8 mouse cellular contexts compared by ENCODE assay signal in genomic region chr13:64344082-64344501, GRCm38 (mm10). TPM values are rescaled to one million over a fixed set of nuclear protein-coding genes. Genes with fewer than 3 reads are reported as not detected.
DNase-seq lines count a peak whose midpoint lies in the region; ATAC-seq and TF ChIP-seq lines count a peak whose summit lies in the region.

No protein-coding gene starts in this region.

- H3K4me3 ChIP-seq in MEL (ENCODE audit: control insufficient read depth in 1 of 2, insufficient read depth in 1 of 2, low read depth in 2 of 2, low read length in 2 of 2) (no peak overlapping the region), macrophage (ENCODE audit: inconsistent target) (peak overlapping the region; percentile 34)
- H3K4me3 ChIP-seq in hindbrain, embryonic 13.5 days, result peak overlapping the region; percentile 47
- H3K4me3 ChIP-seq in left cerebral cortex, adult 2 months, result peak overlapping the region; percentile 47

- peak overlapping the region; percentile 68 for H3K4me2 ChIP-seq in hindbrain, embryonic 13.5 days

- no peak for TF ChIP-seq RAD21 in MEL (IDR thresholded peaks at IDR 0.05; ENCODE audit: low read depth, low read length)

- TF ChIP-seq CTCF in MEL (IDR thresholded peaks at IDR 0.05 in 2 of 3, conservative IDR thresholded peaks at IDR 0.05 in 1 of 3; ENCODE audit: control insufficient read depth in 1 of 3, insufficient read depth in 1 of 3, low read depth in 2 of 3, low read length in 3 of 3, poor library complexity in 1 of 3, severe bottlenecking in 1 of 3), result no peak
- no peak for TF ChIP-seq CTCF in left cerebral cortex, adult 2 months (IDR thresholded peaks at IDR 0.05)

- H3K79me2 ChIP-seq in MEL (ENCODE audit: control insufficient read depth, insufficient read depth, low read length, poor library complexity) (no peaks in the 10 kb centered on the region), macrophage (ENCODE audit: inconsistent target) (no peaks in the 10 kb centered on the region)

- DNase-seq in MEL (ENCODE audit: low read depth, low spot score), result no peak
- DNase-seq in cerebellum, adult 18-20 months, result peak; percentile 59 to 65
- DNase-seq in forelimb bud, embryonic 11.5 days (ENCODE audit: low read depth, low spot score), result peak; percentile 39
- DNase-seq in left cerebral cortex, adult 2 months (ENCODE audit: extremely low spot score in 1 of 2, low spot score in 2 of 2), result peak; percentile 34 to 39
- DNase-seq in right cerebral cortex, postnatal 25 days, result peak; percentile 43
- DNase-seq in thymus, postnatal 36 days, result no peak

- WGBS in hindbrain, embryonic 13.5 days, result under 1% methylated on average over 9 of the region's 9 CpGs
- WGBS in macrophage (ENCODE audit: missing documents), result 14% methylated on average over 8 of the region's 9 CpGs

- TF ChIP-seq POLR2A in MEL (IDR thresholded peaks at IDR 0.05; ENCODE audit: control insufficient read depth in 1 of 2, insufficient read depth in 1 of 2, low read depth in 1 of 2, low read length in 2 of 2, poor library complexity in 1 of 2), result no peak

- ATAC-seq in hindbrain, embryonic 13.5 days (ENCODE audit: low FRiP score), result peak; percentile 90

- no peaks in the 10 kb centered on the region for H3K9me3 ChIP-seq in MEL (replicated peaks; ENCODE audit: insufficient read depth, low read length)
- H3K9me3 ChIP-seq in hindbrain, embryonic 13.5 days, result no peaks in the 10 kb centered on the region

- H3K4me1 ChIP-seq in MEL (ENCODE audit: control insufficient read depth in 1 of 2, insufficient read depth in 2 of 2, low read length in 2 of 2), result no peaks in the 10 kb centered on the region
- peaks cover 4% of the 10 kb centered on the region; the same call in 1 of the 2 replicates for H3K4me1 ChIP-seq in hindbrain, embryonic 13.5 days (replicated peaks)

- H3K36me3 ChIP-seq in MEL (ENCODE audit: control insufficient read depth in 1 of 2, insufficient read depth in 2 of 2, low read length in 2 of 2) (no peaks in the 10 kb centered on the region), macrophage (ENCODE audit: inconsistent target) (no peaks in the 10 kb centered on the region)
- H3K36me3 ChIP-seq in hindbrain, embryonic 13.5 days, result no peaks in the 10 kb centered on the region

- H3K27ac ChIP-seq in MEL (ENCODE audit: control insufficient read depth, low read depth, low read length) (no peak overlapping the region), macrophage (no peak overlapping the region)
- no peak overlapping the region for H3K27ac ChIP-seq in hindbrain, embryonic 13.5 days
- peak overlapping the region; percentile 90 for H3K27ac ChIP-seq in left cerebral cortex, adult 2 months

- intact Hi-C loops in left cerebral cortex, adult 2 months (cut with DNase I), result loop anchor here (1.0 kb wide), 1 partner anchor 32 kb away; the partner anchor contains the start of gene Aaed1

- no peak overlapping the region for H3K9ac ChIP-seq in MEL (ENCODE audit: control insufficient read depth, low read depth, low read length, poor library complexity, severe bottlenecking)
- H3K9ac ChIP-seq in hindbrain, embryonic 13.5 days, result peak overlapping the region; percentile 70

- no peaks in the 10 kb centered on the region; a peak in 1 of 4 replicates for H3K27me3 ChIP-seq in MEL (ENCODE audit: control insufficient read depth in 1 of 2, insufficient read depth in 2 of 2, low read length in 2 of 2)
- no peaks in the 10 kb centered on the region for H3K27me3 ChIP-seq in hindbrain, embryonic 13.5 days

- TF ChIP-seq EP300 in MEL (IDR thresholded peaks at IDR 0.05; ENCODE audit: low read depth in 1 of 2, low read length in 2 of 2), result no peak

TF ChIP-seq in MEL, 35 proteins besides CTCF, POLR2A, EP300 and RAD21:
- no peak for TF ChIP-seq TAL1 (IDR thresholded peaks at IDR 0.05; ENCODE audit: low read length)
- peak; percentile 67 for TF ChIP-seq HCFC1 (IDR thresholded peaks at IDR 0.05; ENCODE audit: low read depth, low read length)

RNA-seq across cellular contexts. Expression of gene Ctsl, which starts 26.6 kb away (rescaled TPM):
- total RNA-seq in MEL (2012; rRNA removed), result 20.1 and 22.5 TPM in 2 replicates
- polyA plus RNA-seq in MEL (2012; ENCODE audit: insufficient read depth in 1 of 2, insufficient read length in 2 of 2, low read depth in 1 of 2, low replicate concordance in 2 of 2, missing spikeins in 1 of 2) (10 to 100 TPM in 1 of 2 experiments, not detected in 1; 39.2 TPM), macrophage (2018) (822 to 3,190 TPM (median 998 TPM) in 3 replicates)
- polyA plus RNA-seq in hindbrain, embryonic 13.5 days (2015; fragmentation: Nextera tagmentation; extraction: Ambion mirVana), result 129 and 131 TPM in 2 replicates
- total RNA-seq in left cerebral cortex, adult 2 months (2021), result 100 to 1,000 TPM; 120 to 129 TPM
- 100 to 1,000 TPM in 15 of 26 experiments, 10 to 100 TPM in 11; 28.8 to 498 (median 136) TPM for total RNA-seq in macrophage (2018; cell fraction: chromatin; rRNA removed)
- total RNA-seq in macrophage (2018; cell fraction: cytosol; rRNA removed), result 1,000 to 10,000 TPM in 1 of 26 experiments, 100 to 1,000 TPM in 25; 292 to 1,007 (median 547) TPM
- 1,000 to 10,000 TPM in 1 of 26 experiments, 100 to 1,000 TPM in 25; 266 to 1,797 (median 504) TPM for total RNA-seq in macrophage (2018; cell fraction: nucleus; rRNA removed)

RNA-seq across cellular contexts. Expression of gene Aaed1, which starts 31.6 kb away (rescaled TPM):
- 4.2 and 4.4 TPM in 2 replicates for total RNA-seq in MEL (2012; rRNA removed)
- 100 to 1,000 TPM in 1 of 2 experiments, 10 to 100 TPM in 1; 13.5 to 190 TPM for polyA plus RNA-seq in MEL (2012; ENCODE audit: insufficient read depth in 1 of 2, insufficient read length in 2 of 2, low read depth in 1 of 2, low replicate concordance in 2 of 2, missing spikeins in 1 of 2)
- 15.8 and 16.7 TPM in 2 replicates for polyA plus RNA-seq in hindbrain, embryonic 13.5 days (2015; fragmentation: Nextera tagmentation; extraction: Ambion mirVana)
- 10 to 100 TPM; 19.0 to 20.8 TPM for total RNA-seq in left cerebral cortex, adult 2 months (2021)
- total RNA-seq in macrophage (2018; cell fraction: chromatin; rRNA removed), result 10 to 100 TPM in 19 of 26 experiments, 1 to 10 TPM in 7; 5.2 to 47.8 (median 21.1) TPM
- 10 to 100 TPM; 11.9 to 46.4 (median 21.9) TPM for total RNA-seq in macrophage (2018; cell fraction: cytosol; rRNA removed)
- 10 to 100 TPM in 20 of 26 experiments, 1 to 10 TPM in 6; 5.6 to 41.1 (median 13.5) TPM for total RNA-seq in macrophage (2018; cell fraction: nucleus; rRNA removed)
- polyA plus RNA-seq in macrophage (2018), result 14.5 to 40.9 TPM (median 29.7 TPM) in 3 replicates

Comparison
In these comparisons a context has a peak if more than half of its experiments do, and no peak if none do; other contexts are left out.
1. DNase-seq: peak in cerebellum, adult 18-20 months (2 of 2), forelimb bud, embryonic 11.5 days (single experiment), left cerebral cortex, adult 2 months (2 of 2) and right cerebral cortex, postnatal 25 days (single experiment); none in MEL (single experiment) and thymus, postnatal 36 days (0 of 2).
2. H3K4me3 ChIP-seq: peak in hindbrain, embryonic 13.5 days (single experiment), left cerebral cortex, adult 2 months (single experiment) and macrophage (single experiment); none in MEL (0 of 2).